Mouse (Mus musculus): ENCODE data around the gene Fam50a. TPM values are rescaled to one million over a fixed set of nuclear protein-coding genes. Genes with fewer than 3 reads are reported as not detected.
"Not testable (repeated sequence)": the region's sequence is repeated elsewhere in the genome, so short reads cannot be mapped to it uniquely, and the experiment has no call there.

Gene Fam50a
- polyA plus RNA-seq, 1 experiment from 2014 or later: 35.6 TPM

DNA sequence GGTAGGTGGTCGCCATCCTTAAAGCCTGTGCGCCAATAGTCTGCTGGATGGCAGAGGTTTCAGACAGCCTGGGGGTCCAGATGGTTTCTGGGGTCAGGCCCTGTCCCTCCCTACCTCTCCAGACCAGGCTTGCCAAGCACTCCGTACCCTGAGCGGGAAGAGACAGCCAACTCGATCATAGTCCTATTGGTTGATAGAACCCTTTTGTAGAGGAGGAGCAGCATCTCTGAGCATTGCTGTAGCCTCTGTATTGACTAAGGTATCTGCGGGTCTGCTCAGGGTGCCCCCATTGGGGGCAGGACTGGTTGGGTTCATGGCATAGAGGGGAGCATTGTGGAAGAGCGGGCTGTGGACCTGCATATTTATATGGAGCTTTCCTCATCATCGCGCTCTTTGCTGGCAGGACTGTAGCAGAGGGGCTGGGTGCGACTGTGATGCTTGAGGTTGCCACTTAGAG, 16.4 kb downstream of the Fam50a start:
- ATAC-seq: peak; percentile 9; the same call in 1 of the 2 replicates
- WGBS: 28% methylated on average over 9 of the region's 10 CpGs
- no peak for TF ChIP-seq CTCF (IDR thresholded peaks at IDR 0.05; ENCODE audit: low read depth)

DNA sequence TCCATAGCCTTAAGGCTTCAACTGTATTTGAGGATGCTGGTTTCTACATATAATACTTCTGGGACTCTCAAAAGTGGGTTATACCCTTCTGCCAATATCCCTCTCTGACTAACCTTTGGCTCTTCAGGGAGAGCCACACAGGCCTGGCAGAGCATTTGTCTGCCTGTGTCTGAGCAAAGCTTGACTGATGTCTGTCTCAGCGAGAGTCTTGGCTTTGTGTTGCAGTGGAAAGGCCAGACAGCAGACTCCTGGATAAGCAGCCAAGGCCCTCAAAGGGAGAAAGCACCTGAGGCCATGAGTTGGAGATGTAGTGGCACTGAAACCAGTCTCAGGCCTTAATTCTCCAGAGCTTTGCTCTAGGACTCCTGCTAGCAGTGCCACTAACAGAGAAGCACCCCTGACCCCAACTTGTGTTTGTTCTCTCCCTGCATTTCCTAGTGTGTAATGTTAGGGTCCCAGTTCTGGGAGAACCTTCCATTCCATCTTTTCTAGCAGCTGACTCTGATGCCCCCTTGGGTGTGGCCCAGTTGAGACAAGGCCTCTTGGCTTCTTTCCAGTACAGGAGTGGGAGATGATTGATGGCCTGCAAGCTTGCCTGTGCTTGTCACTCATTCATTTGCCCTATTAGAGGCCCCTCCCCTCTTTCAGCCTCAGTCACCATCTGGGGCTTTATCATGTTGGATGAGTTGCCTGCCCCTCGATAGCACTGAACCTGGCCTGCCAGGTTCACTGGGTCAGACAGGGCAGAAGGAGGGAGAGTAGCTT, 17.5 kb downstream of the Fam50a start:
- WGBS: 37% methylated on average over 2 of the region's 2 CpGs
- Histone ChIP-seq H3K4me2 (replicated peaks; ENCODE audit: low read depth) (no peak overlapping the region), H3K36me3 (ENCODE audit: control insufficient read depth, insufficient read depth) (no peaks in the 10 kb centered on the region), H3K9me3 (ENCODE audit: control insufficient read depth) (no peaks in the 10 kb centered on the region), H3K9ac (ENCODE audit: low read depth, low read length) (no peak overlapping the region), H3K27ac (ENCODE audit: low read depth, low read length) (no peak overlapping the region), H3K4me1 (replicated peaks; ENCODE audit: control insufficient read depth, insufficient read depth, low read length) (no peaks in the 10 kb centered on the region), H3K4me3 (ENCODE audit: low read depth, low read length) (no peak overlapping the region), H3K27me3 (replicated peaks; ENCODE audit: control insufficient read depth, insufficient read depth, low read length) (no peaks in the 10 kb centered on the region)
- ATAC-seq: no peak
- TF ChIP-seq CTCF (IDR thresholded peaks at IDR 0.05; ENCODE audit: low read depth): no peak

More for the DNA sequence above, 16.4 kb downstream of the Fam50a start:
- Histone ChIP-seq H3K27ac (ENCODE audit: low read depth, low read length) (no peak overlapping the region), H3K4me2 (replicated peaks; ENCODE audit: low read depth) (peak overlapping the region; percentile 68), H3K9me3 (ENCODE audit: control insufficient read depth) (no peaks in the 10 kb centered on the region), H3K4me1 (replicated peaks; ENCODE audit: control insufficient read depth, insufficient read depth, low read length) (no peaks in the 10 kb centered on the region), H3K36me3 (ENCODE audit: control insufficient read depth, insufficient read depth) (no peaks in the 10 kb centered on the region), H3K9ac (ENCODE audit: low read depth, low read length) (no peak overlapping the region; the same call in 1 of the 2 replicates), H3K27me3 (replicated peaks; ENCODE audit: control insufficient read depth, insufficient read depth, low read length) (no peaks in the 10 kb centered on the region), H3K4me3 (ENCODE audit: low read depth, low read length) (peak overlapping the region; percentile 42)

DNA sequence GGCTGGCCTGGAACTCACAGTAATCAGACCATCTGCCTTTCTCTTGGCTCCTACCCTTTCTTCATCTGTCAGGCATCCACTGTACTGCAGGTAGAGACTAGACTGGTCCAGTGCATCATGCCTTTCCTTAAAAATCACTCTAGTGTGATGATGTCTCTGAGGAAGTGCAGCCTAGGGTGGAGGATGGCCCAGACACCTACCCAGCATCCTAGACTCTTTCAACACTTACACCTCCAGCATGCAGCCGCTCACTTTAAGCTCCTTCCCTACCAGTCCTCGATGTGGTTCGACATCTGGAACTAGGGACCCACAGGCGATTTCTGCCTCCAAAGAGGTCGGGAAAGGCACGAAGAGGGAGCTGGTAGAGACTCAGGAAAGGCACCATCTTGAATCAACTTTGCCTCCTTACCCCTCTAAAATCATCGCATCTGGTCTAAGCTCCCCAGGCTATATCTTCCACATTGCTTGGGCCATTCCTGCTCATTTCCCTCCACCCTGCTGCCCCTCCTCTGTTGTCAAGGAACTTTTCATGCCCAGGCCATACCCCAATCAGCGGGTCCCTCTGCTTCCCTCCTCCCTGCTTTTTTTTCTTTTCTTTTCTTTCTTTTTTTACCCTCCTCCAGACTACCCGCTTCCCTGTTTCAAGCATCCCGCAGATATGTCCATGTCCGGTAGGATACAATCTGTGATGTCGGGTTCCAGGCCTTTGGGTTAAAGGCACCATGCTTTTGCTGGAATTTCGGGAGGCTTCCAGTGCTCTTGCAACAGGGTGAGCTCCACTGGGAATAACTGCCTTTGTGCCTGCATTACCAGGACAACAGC, 40.0 kb downstream of the Fam50a start:
- no peak for ATAC-seq
- H3K9me3 ChIP-seq (ENCODE audit: control insufficient read depth): no peaks in the 10 kb centered on the region
- no peaks in the 10 kb centered on the region for H3K27me3 ChIP-seq (replicated peaks; ENCODE audit: control insufficient read depth, insufficient read depth, low read length)
- no peaks in the 10 kb centered on the region for H3K36me3 ChIP-seq (ENCODE audit: control insufficient read depth, insufficient read depth)
- 21% methylated on average over 13 of the region's 13 CpGs for WGBS
- H3K4me2 ChIP-seq (replicated peaks; ENCODE audit: low read depth): peak overlapping the region; percentile 57
- peak overlapping the region; percentile 46 for H3K4me3 ChIP-seq (ENCODE audit: low read depth, low read length)
- no peaks in the 10 kb centered on the region for H3K4me1 ChIP-seq (replicated peaks; ENCODE audit: control insufficient read depth, insufficient read depth, low read length)
- no peak for TF ChIP-seq CTCF (IDR thresholded peaks at IDR 0.05; ENCODE audit: low read depth)
- peak overlapping the region; percentile 45; the same call in 1 of the 2 replicates for H3K9ac ChIP-seq (ENCODE audit: low read depth, low read length)
- H3K27ac ChIP-seq (ENCODE audit: low read depth, low read length): no peak overlapping the region

DNA sequence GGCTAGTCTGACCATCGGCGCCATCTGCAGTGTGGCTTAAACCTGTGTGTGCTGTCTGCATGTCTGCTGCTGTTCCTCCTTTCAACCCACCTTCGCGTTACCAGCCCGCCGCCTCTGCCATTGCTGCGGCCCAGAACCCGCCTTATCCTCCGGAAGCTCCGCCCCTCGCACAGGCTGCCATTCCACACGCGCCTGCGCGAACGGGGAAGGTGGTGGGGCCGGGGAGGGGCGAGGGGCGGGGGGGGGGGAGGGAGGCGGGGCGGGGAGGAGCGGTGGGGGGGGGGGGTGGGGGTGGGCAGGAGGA, 40.6 kb downstream of the Fam50a start, which contains the start of gene Lage3:
TSS of gene Lage3 (minus strand) at position 152 of the 304 bp plus-strand sequence.
- ATAC-seq: no peak
- Histone ChIP-seq H3K9ac (ENCODE audit: low read depth, low read length) (peak within 1 kb of the TSS; percentile 45; the same call in 1 of the 2 replicates), H3K4me3 (ENCODE audit: low read depth, low read length) (peak within 1 kb of the TSS; percentile 46), H3K9me3 (ENCODE audit: control insufficient read depth) (no peaks in the 10 kb centered on the region), H3K27ac (ENCODE audit: low read depth, low read length) (no peak within 1 kb of the TSS), H3K27me3 (replicated peaks; ENCODE audit: control insufficient read depth, insufficient read depth, low read length) (no peaks in the 10 kb centered on the region), H3K4me2 (replicated peaks; ENCODE audit: low read depth) (peak within 1 kb of the TSS; percentile 57), H3K4me1 (replicated peaks; ENCODE audit: control insufficient read depth, insufficient read depth, low read length) (no peaks in the 10 kb centered on the region), H3K36me3 (ENCODE audit: control insufficient read depth, insufficient read depth) (no peaks in the 10 kb centered on the region)
- 17% methylated on average over 11 of the region's 22 CpGs for WGBS
- no peak for TF ChIP-seq CTCF (IDR thresholded peaks at IDR 0.05; ENCODE audit: low read depth)

DNA sequence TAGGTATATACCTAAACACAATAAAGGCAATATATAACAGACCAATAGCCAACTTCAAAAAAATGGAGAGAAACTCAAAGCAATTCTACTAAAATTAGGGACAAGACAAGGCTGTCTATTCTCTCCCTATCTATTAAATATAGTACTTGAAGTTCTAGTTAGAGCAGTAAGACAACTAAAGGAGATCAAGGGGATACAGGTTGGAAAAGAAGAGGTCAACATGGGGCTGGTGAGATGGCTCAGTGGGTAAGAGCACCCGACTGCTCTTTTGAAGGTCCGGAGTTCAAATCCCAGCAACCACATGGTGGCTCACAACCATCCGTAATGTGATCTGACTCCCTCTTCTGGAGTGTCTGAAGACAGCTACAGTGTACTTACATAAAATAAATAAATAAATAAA, 44.2 kb downstream of the Fam50a start:
- not testable (repeated sequence) for H3K27me3 ChIP-seq (replicated peaks; ENCODE audit: control insufficient read depth, insufficient read depth, low read length); H3K9me3 ChIP-seq (ENCODE audit: control insufficient read depth); H3K9ac ChIP-seq (ENCODE audit: low read depth, low read length); H3K4me1 ChIP-seq (replicated peaks; ENCODE audit: control insufficient read depth, insufficient read depth, low read length); H3K4me2 ChIP-seq (replicated peaks; ENCODE audit: low read depth); H3K36me3 ChIP-seq (ENCODE audit: control insufficient read depth, insufficient read depth); H3K27ac ChIP-seq (ENCODE audit: low read depth, low read length); H3K4me3 ChIP-seq (ENCODE audit: low read depth, low read length); ATAC-seq
- WGBS: 85% methylated on average over 3 of the region's 3 CpGs

DNA sequence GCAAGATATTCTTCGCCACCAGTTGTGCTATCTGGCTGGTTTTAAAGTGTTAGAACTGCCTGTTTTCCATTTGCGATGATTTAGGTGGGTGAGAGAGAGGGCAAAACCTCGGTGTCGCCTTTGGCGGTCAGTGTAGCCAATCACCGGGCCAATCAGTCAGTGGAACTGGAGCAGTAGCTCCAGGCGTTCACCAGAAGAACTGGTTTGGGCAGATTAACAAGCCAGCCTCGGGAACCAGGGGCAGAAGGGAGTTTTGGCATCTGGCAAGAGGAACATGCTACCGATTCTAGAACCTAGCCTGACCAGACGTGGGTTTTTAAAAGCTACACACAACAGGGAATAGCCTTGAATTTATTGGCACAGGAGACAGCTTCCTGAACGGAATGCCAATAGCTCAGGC, 46.3 kb downstream of the Fam50a start:
- H3K4me2 ChIP-seq (replicated peaks; ENCODE audit: low read depth): no peak overlapping the region
- no peak for TF ChIP-seq CTCF (IDR thresholded peaks at IDR 0.05; ENCODE audit: low read depth)
- 42% methylated on average over 11 of the region's 11 CpGs for WGBS

More for the DNA sequence above, 46.3 kb downstream of the Fam50a start:
- no peak for ATAC-seq
- Histone ChIP-seq H3K9ac (ENCODE audit: low read depth, low read length) (no peak overlapping the region), H3K4me3 (ENCODE audit: low read depth, low read length) (no peak overlapping the region), H3K27me3 (replicated peaks; ENCODE audit: control insufficient read depth, insufficient read depth, low read length) (no peaks in the 10 kb centered on the region), H3K36me3 (ENCODE audit: control insufficient read depth, insufficient read depth) (no peaks in the 10 kb centered on the region), H3K9me3 (ENCODE audit: control insufficient read depth) (no peaks in the 10 kb centered on the region), H3K4me1 (replicated peaks; ENCODE audit: control insufficient read depth, insufficient read depth, low read length) (no peaks in the 10 kb centered on the region), H3K27ac (ENCODE audit: low read depth, low read length) (no peak overlapping the region)

All from intestine, postnatal 0 days (tissue).